Mouse (Mus musculus) midbrain, embryonic 12.5 days (tissue): ENCODE measurements at regions not wholly inside any gene's neighbourhood (a gene's known extent, or its start where the extent isn't known, plus 50 kb on each side); places are given as distances from the start of the nearest gene placed in this dataset.

Experiments used
- ATAC-seq: fragments of 200-750 bp; cut with Nextera tagmentation; 2 replicates; pipeline ENCODE4 v1.8.0; 2017; ENCODE audit warnings: low read depth, moderate TSS enrichment, moderate library complexity; ENCODE audit not compliant: low FRiP score
- H3K27ac ChIP-seq: fragments of 300-500 bp; sonication (generic); replicated peaks from 2 replicates; pipeline ENCODE4 v1.5.1; 2016; ENCODE audit warnings: mild to moderate bottlenecking
- H3K27me3 ChIP-seq: fragments of 300-500 bp; sonication (generic); 2 replicates; pipeline ENCODE4 v1.6.1; 2016; ENCODE audit warnings: mild to moderate bottlenecking
- H3K36me3 ChIP-seq: fragments of 300-500 bp; sonication (generic); 2 replicates; pipeline ENCODE4 v1.6.1; 2016
- H3K4me1 ChIP-seq: fragments of 300-500 bp; sonication (generic); 2 replicates; pipeline ENCODE4 v1.6.1; 2016
- H3K4me2 ChIP-seq: fragments of 300-500 bp; sonication (generic); replicated peaks from 2 replicates; pipeline ENCODE4 v1.6.1; 2016; ENCODE audit warnings: mild to moderate bottlenecking, moderate library complexity
- H3K4me3 ChIP-seq: fragments of 300-500 bp; sonication (generic); 2 replicates; pipeline ENCODE4 v1.5.1; 2016; ENCODE audit warnings: mild to moderate bottlenecking
- H3K9ac ChIP-seq: fragments of 300-500 bp; sonication (generic); replicated peaks from 2 replicates; pipeline ENCODE4 v1.6.1; 2016; ENCODE audit warnings: mild to moderate bottlenecking, moderate library complexity
- H3K9me3 ChIP-seq: fragments of 300-500 bp; sonication (generic); 2 replicates; pipeline ENCODE4 v1.6.1; 2016; ENCODE audit warnings: mild to moderate bottlenecking
- WGBS: fragments of 180-500 bp; shearing (Covaris S2); methylation state at CpG from one replicate; pipeline ENCODE4 v1.1.7; 2016; 5-methylcytosine and 5-hydroxymethylcytosine counted together

- Histone ChIP-seq H3K36me3 (no peaks in the 10 kb centered on the region), H3K9ac (no peak overlapping the region), H3K4me3 (no peak overlapping the region), H3K4me1 (no peaks in the 10 kb centered on the region), H3K9me3 (no peaks in the 10 kb centered on the region), H3K27ac (no peak overlapping the region), H3K27me3 (no peaks in the 10 kb centered on the region), H3K4me2 (no peak overlapping the region)
- 85% methylated on average over 6 of the region's 6 CpGs for WGBS
- ATAC-seq = no peak
Observed at GRCm38 (mm10) chr5:126954634-126955033, 287.0 kb upstream of the Tmem132c start.

GRCm38 (mm10) chr5:126964577-126964976, 277.0 kb upstream of the Tmem132c start:
- no peak overlapping the region for H3K9ac ChIP-seq
- no peaks in the 10 kb centered on the region for H3K36me3 ChIP-seq
- H3K27ac ChIP-seq = no peak overlapping the region
- no peak overlapping the region for H3K4me2 ChIP-seq
- no peaks in the 10 kb centered on the region for H3K27me3 ChIP-seq
- H3K4me1 ChIP-seq = no peaks in the 10 kb centered on the region
- ATAC-seq = no peak
- 87% methylated on average over 4 of the region's 4 CpGs for WGBS
- 0 out of 2 replicates have a peak, but pooled peaks cover 3% of the 10 kb centered on the region for H3K9me3 ChIP-seq
- H3K4me3 ChIP-seq = no peak overlapping the region

GRCm38 (mm10) chr5:126967076-126967475, 274.5 kb upstream of the Tmem132c start:
- ATAC-seq = no peak
- Histone ChIP-seq H3K27me3 (no peaks in the 10 kb centered on the region), H3K9me3 (no peaks in the 10 kb centered on the region), H3K4me3 (no peak overlapping the region), H3K36me3 (no peaks in the 10 kb centered on the region), H3K4me1 (no peaks in the 10 kb centered on the region), H3K27ac (no peak overlapping the region), H3K4me2 (no peak overlapping the region), H3K9ac (no peak overlapping the region)
- WGBS = 83% methylated on average over 4 of the region's 4 CpGs

- Histone ChIP-seq H3K36me3 (no peaks in the 10 kb centered on the region), H3K4me1 (no peaks in the 10 kb centered on the region), H3K9ac (no peak overlapping the region), H3K9me3 (no peaks in the 10 kb centered on the region), H3K4me3 (no peak overlapping the region), H3K4me2 (no peak overlapping the region), H3K27me3 (no peaks in the 10 kb centered on the region), H3K27ac (no peak overlapping the region)
- ATAC-seq = no peak
- 91% methylated on average over 8 of the region's 8 CpGs for WGBS
Observed at GRCm38 (mm10) chr5:126969373-126969772, 272.2 kb upstream of the Tmem132c start.

- ATAC-seq = no peak
Observed at GRCm38 (mm10) chr5:126971284-126971683, 270.3 kb upstream of the Tmem132c start.

GRCm38 (mm10) chr5:126971981-126972380, 269.6 kb upstream of the Tmem132c start:
- 73% methylated on average over 1 of the region's 1 CpGs for WGBS

More at GRCm38 (mm10) chr5:126971284-126971683, 270.3 kb upstream of the Tmem132c start:
- no peaks in the 10 kb centered on the region for H3K27me3 ChIP-seq
- WGBS = 62% methylated on average over 2 of the region's 2 CpGs
- no peaks in the 10 kb centered on the region for H3K9me3 ChIP-seq
- H3K27ac ChIP-seq = no peak overlapping the region
- no peak overlapping the region for H3K4me3 ChIP-seq
- H3K4me1 ChIP-seq = no peaks in the 10 kb centered on the region
- H3K36me3 ChIP-seq = no peaks in the 10 kb centered on the region
- no peak overlapping the region for H3K9ac ChIP-seq
- no peak overlapping the region for H3K4me2 ChIP-seq

GRCm38 (mm10) chr5:126973425-126973824, 268.2 kb upstream of the Tmem132c start:
- no peak overlapping the region for H3K4me2 ChIP-seq
- no peak overlapping the region for H3K9ac ChIP-seq
- ATAC-seq = no peak
- no peaks in the 10 kb centered on the region for H3K9me3 ChIP-seq
- no peaks in the 10 kb centered on the region for H3K36me3 ChIP-seq
- no peaks in the 10 kb centered on the region for H3K4me1 ChIP-seq
- H3K27me3 ChIP-seq = no peaks in the 10 kb centered on the region
- H3K27ac ChIP-seq = no peak overlapping the region
- WGBS = 38% methylated on average over 3 of the region's 3 CpGs
- no peak overlapping the region for H3K4me3 ChIP-seq

More at GRCm38 (mm10) chr5:126971981-126972380, 269.6 kb upstream of the Tmem132c start:
- Histone ChIP-seq H3K36me3 (no peaks in the 10 kb centered on the region), H3K9ac (no peak overlapping the region), H3K4me1 (no peaks in the 10 kb centered on the region), H3K27ac (no peak overlapping the region), H3K4me3 (no peak overlapping the region), H3K9me3 (no peaks in the 10 kb centered on the region), H3K4me2 (no peak overlapping the region), H3K27me3 (no peaks in the 10 kb centered on the region)
- ATAC-seq = no peak

- H3K36me3 ChIP-seq = no peaks in the 10 kb centered on the region
- no peaks in the 10 kb centered on the region for H3K4me1 ChIP-seq
- no peak overlapping the region for H3K27ac ChIP-seq
- H3K27me3 ChIP-seq = no peaks in the 10 kb centered on the region
- WGBS = 91% methylated on average over 3 of the region's 3 CpGs
- H3K9ac ChIP-seq = no peak overlapping the region
- no peaks in the 10 kb centered on the region for H3K9me3 ChIP-seq
- H3K4me3 ChIP-seq = no peak overlapping the region
- H3K4me2 ChIP-seq = no peak overlapping the region
- no peak for ATAC-seq
Observed at GRCm38 (mm10) chr5:126974565-126974964, 267.0 kb upstream of the Tmem132c start.

GRCm38 (mm10) chr5:126995577-126995976, 246.0 kb upstream of the Tmem132c start:
- no peaks in the 10 kb centered on the region for H3K27me3 ChIP-seq
- no peaks in the 10 kb centered on the region for H3K4me1 ChIP-seq
- no peaks in the 10 kb centered on the region for H3K9me3 ChIP-seq
- H3K27ac ChIP-seq = no peak overlapping the region
- 57% methylated on average over 6 of the region's 6 CpGs for WGBS
- no peak for ATAC-seq
- no peaks in the 10 kb centered on the region for H3K36me3 ChIP-seq
- no peak overlapping the region for H3K4me2 ChIP-seq
- no peak overlapping the region for H3K4me3 ChIP-seq
- H3K9ac ChIP-seq = no peak overlapping the region

GRCm38 (mm10) chr5:127014166-127014565, 227.4 kb upstream of the Tmem132c start:
- Histone ChIP-seq H3K9me3 (no peaks in the 10 kb centered on the region), H3K4me3 (no peak overlapping the region), H3K4me1 (no peaks in the 10 kb centered on the region), H3K27ac (no peak overlapping the region), H3K36me3 (no peaks in the 10 kb centered on the region), H3K4me2 (no peak overlapping the region), H3K9ac (no peak overlapping the region), H3K27me3 (no peaks in the 10 kb centered on the region)
- WGBS = 87% methylated on average over 3 of the region's 3 CpGs
- ATAC-seq = no peak

GRCm38 (mm10) chr5:127016467-127017060, 225.0 kb upstream of the Tmem132c start:
- no peak overlapping the region for H3K4me3 ChIP-seq
- WGBS = 71% methylated on average over 4 of the region's 4 CpGs
- ATAC-seq = no peak
- H3K36me3 ChIP-seq = no peaks in the 10 kb centered on the region
- H3K9me3 ChIP-seq = no peaks in the 10 kb centered on the region
- H3K27me3 ChIP-seq = no peaks in the 10 kb centered on the region
- H3K27ac ChIP-seq = no peak overlapping the region
- no peaks in the 10 kb centered on the region for H3K4me1 ChIP-seq
- no peak overlapping the region for H3K9ac ChIP-seq
- no peak overlapping the region for H3K4me2 ChIP-seq

GRCm38 (mm10) chr5:127017971-127018370, 223.6 kb upstream of the Tmem132c start:
- H3K4me2 ChIP-seq = no peak overlapping the region
- no peaks in the 10 kb centered on the region for H3K4me1 ChIP-seq
- H3K9me3 ChIP-seq = no peaks in the 10 kb centered on the region
- no peak overlapping the region for H3K9ac ChIP-seq
- 86% methylated on average over 4 of the region's 4 CpGs for WGBS
- H3K27me3 ChIP-seq = no peaks in the 10 kb centered on the region
- H3K36me3 ChIP-seq = no peaks in the 10 kb centered on the region
- ATAC-seq = no peak
- no peak overlapping the region for H3K4me3 ChIP-seq
- no peak overlapping the region for H3K27ac ChIP-seq

- whole genome bisulfite sequencing = 72% methylated on average over 5 of the region's 5 CpGs
- Histone ChIP-seq H3K9ac (no peak overlapping the region), H3K27me3 (no peaks in the 10 kb centered on the region), H3K27ac (no peak overlapping the region), H3K4me3 (no peak overlapping the region), H3K4me2 (no peak overlapping the region), H3K4me1 (no peaks in the 10 kb centered on the region), H3K36me3 (no peaks in the 10 kb centered on the region), H3K9me3 (no peaks in the 10 kb centered on the region)
- ATAC-seq = no peak
Observed at GRCm38 (mm10) chr5:127036472-127036871, 205.1 kb upstream of the Tmem132c start.
